Mouse (Mus musculus) embryonic fibroblast, embryonic 13.5 days (primary cell): Measurements from ENCODE around the gene Thy1. TPM values are rescaled to one million over a fixed set of nuclear protein-coding genes. Genes with fewer than 3 reads are reported as not detected.

Experiments
- H3K27ac ChIP-seq: 2 replicates; pipeline ENCODE4 v1.5.1; 2012; ENCODE audit warnings: low read length, control low read depth, inconsistent platforms; ENCODE audit not compliant: insufficient read depth
- H3K4me1 ChIP-seq: 2 replicates; pipeline ENCODE4 v1.6.1; 2011; ENCODE audit warnings: low read length; ENCODE audit not compliant: control insufficient read depth, insufficient read depth
- H3K4me3 ChIP-seq: 2 replicates; pipeline ENCODE4 v1.5.1; 2011; ENCODE audit warnings: mild to moderate bottlenecking, control low read depth, low read length; ENCODE audit not compliant: insufficient read depth
- CTCF ChIP-seq: IDR thresholded peaks from 2 replicates; pipeline ENCODE4 v1.5.1; 2011; ENCODE audit warnings: mild to moderate bottlenecking, control low read depth, low read length, moderate library complexity, borderline replicate concordance; ENCODE audit not compliant: insufficient read depth
- POLR2A ChIP-seq: IDR thresholded peaks from 2 replicates; pipeline ENCODE4 v1.6.1; 2011; ENCODE audit warnings: low read depth, mild to moderate bottlenecking, control low read depth, low read length, moderate library complexity
- polyA plus RNA-seq: library from polyadenylated mRNA; stranded (reverse); fragments of >200 nt; gene quantifications from 2 replicates; pipeline ENCODE4 v1.2.4, GENCODE M21; 2011; ENCODE audit warnings: low read depth; ENCODE audit not compliant: missing spikeins, insufficient read length

The Thy1 gene
- polyA plus RNA-seq, 1 experiment = 930 TPM

GRCm38 (mm10) chr9:44079997-44080780 is 37.0 kb downstream of the Thy1 start:
- Histone ChIP-seq H3K27ac (no peak overlapping the region), H3K4me3 (no peak overlapping the region), H3K4me1 (peaks cover 7% of the 10 kb centered on the region)

GRCm38 (mm10) chr9:44080953-44081352 is 37.8 kb downstream of the Thy1 start:
- Histone ChIP-seq H3K4me1 (peaks cover 7% of the 10 kb centered on the region), H3K4me3 (no peak overlapping the region), H3K27ac (no peak overlapping the region)
- no peak for TF ChIP-seq POLR2A
- TF ChIP-seq CTCF = no peak

More at GRCm38 (mm10) chr9:44079997-44080780, 37.0 kb downstream of the Thy1 start:
- no peak for TF ChIP-seq POLR2A

- TF ChIP-seq CTCF = no peak
- no peak for TF ChIP-seq POLR2A
- H3K4me3 ChIP-seq = no peak overlapping the region
- H3K4me1 ChIP-seq = peaks cover 7% of the 10 kb centered on the region
- no peak overlapping the region for H3K27ac ChIP-seq
These were observed 38.4 kb downstream of the Thy1 start for GRCm38 (mm10) chr9:44081581-44081980.

DNA sequence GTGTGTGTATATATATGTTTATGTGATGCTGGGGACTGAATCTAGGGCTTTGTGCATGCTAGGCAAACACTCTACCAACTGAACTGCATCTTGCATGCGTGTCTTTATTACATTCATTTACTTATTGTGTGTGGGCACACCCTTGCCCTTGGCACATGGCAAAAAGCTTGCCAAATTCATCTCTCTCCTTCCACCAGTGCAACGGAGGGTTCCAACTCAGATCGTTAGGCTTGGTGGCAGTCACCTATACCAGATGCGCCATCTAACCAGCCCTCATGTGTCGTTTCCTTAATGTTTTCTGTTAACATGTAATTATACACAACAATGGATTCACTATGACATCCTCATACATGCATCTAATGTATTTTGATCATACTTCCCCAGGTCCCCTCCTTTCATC is 39.1 kb downstream of the Thy1 start:
- Histone ChIP-seq H3K27ac (no peak overlapping the region), H3K4me3 (no peak overlapping the region), H3K4me1 (peaks cover 7% of the 10 kb centered on the region)
- TF ChIP-seq CTCF = no peak
- no peak for TF ChIP-seq POLR2A

DNA sequence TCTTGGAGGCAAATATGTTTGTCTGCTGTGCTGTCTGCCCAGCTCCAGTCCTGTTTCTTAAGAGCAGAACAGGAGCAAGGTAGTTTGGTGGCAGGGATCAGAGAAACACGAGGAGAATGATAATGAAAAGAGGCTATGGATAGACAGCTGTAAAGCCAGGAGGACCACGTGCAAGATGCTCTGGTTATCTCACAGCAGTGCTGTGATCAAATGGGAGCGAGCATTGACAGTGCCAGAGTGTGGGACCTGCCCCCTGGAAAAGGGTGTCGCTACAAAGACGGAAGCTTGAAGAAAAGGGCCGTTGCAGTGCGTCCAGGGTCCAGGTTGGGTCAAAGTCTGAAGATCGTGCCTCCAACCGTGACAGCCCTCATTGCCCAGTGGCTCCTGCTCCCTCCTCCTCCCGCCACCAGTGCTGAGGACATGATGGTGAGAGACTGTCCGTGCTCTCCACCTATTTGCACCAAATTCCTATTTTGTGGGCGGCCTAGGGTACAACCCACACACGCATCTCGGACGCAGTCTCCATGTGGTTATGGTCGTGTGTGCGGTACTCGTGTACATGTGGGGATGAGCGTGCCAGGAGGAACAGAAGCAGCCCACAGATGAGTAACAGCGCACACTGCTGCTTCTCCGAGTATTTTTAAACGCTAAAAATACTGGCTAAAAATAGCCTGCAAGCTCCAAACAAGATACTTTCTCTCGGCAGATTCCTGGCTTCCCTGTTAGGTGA is 40.4 kb downstream of the Thy1 start:
- Histone ChIP-seq H3K4me3 (no peak overlapping the region), H3K4me1 (peaks cover 10% of the 10 kb centered on the region), H3K27ac (no peak overlapping the region)
- no peak for TF ChIP-seq POLR2A
- no peak for TF ChIP-seq CTCF

DNA sequence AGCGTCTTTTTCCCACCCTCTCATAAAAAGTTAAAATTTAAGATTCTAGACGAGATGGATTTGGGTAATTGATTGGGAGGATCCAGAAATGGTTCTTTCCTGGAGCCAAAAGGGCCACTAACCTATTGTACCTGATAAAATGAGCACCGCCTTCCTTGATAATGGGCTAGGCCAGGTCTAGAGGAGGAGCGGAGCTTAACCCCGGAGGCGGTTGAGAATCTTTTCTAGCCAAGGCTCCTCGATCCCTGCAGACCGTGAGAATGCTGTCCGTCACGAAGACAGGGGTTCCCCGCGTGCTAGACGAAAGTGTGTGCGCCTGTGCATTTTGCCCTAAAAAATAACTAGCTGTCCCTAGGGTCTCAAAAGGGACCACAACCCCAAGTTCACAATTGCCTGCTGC is 41.1 kb downstream of the Thy1 start:
- TF ChIP-seq CTCF = no peak
- no peak for TF ChIP-seq POLR2A
- Histone ChIP-seq H3K4me1 (peaks cover 10% of the 10 kb centered on the region), H3K27ac (no peak overlapping the region), H3K4me3 (peak overlapping the region; percentile 15)

DNA sequence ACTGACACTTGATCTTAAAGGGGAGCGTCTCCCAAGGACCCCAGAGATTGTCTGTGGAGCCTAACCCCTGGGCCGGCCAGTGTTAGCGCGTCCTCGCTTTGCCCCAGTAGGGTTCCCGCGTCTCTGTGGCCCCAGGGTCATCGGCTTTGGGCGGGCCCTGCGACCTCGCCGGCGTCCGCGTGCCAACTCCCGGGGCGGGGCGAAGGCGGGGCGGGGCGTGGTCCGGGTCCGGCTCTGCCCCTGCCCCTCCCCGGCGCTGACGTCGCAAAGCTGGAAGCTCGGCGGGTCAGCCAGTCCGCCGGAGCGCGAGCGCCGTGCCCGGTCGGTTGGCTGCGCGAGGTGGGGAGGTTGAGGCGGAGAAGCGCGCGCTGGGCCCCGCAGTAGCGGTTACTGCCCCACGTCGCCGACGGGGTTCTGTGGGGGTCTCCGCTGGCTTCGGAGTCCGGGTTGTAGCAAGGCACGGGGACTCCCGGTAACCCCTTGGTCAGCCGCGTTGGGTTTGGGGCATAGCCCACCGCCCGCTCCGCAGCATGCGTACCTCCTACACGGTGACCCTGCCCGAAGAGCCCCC is 41.6 kb downstream of the Thy1 start:
- Histone ChIP-seq H3K4me1 (peaks cover 8% of the 10 kb centered on the region), H3K4me3 (peak overlapping the region; percentile 46), H3K27ac (no peak overlapping the region)
- TF ChIP-seq POLR2A (peak; percentile 85), CTCF (no peak)

DNA sequence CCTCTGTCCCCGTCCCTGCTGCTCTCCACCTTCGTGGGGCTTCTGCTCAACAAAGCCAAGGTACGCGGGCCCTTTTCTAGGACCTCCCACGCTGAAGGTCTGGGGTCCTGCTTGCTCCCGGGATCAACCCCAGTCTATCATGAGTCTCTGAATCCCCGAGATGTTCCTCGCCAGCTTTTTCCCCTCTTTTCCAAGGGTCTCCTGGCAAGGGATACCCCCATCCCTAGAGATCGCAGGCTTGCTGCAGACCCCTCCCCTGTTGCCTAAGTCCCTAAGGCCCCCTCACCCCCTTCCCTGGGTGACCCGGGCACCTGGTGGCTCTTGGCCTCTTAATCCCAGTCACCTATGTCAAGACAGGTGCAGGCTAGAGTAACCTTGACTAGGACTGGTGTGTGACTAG is 42.1 kb downstream of the Thy1 start:
- no peak overlapping the region for H3K27ac ChIP-seq
- TF ChIP-seq CTCF = no peak
- TF ChIP-seq POLR2A = no peak
- peak overlapping the region; percentile 46 for H3K4me3 ChIP-seq
- peaks cover 8% of the 10 kb centered on the region for H3K4me1 ChIP-seq

GRCm38 (mm10) chr9:44085741-44086665 is 42.8 kb downstream of the Thy1 start:
- H3K4me1 ChIP-seq = peaks cover 8% of the 10 kb centered on the region
- no peak overlapping the region for H3K27ac ChIP-seq
- H3K4me3 ChIP-seq = no peak overlapping the region
- TF ChIP-seq POLR2A = no peak
